Mouse (Mus musculus) kidney, adult 11 months (tissue): ENCODE results near the gene Dgke.
"Not testable (repeated sequence)": the region's sequence is repeated elsewhere in the genome, so short reads cannot be mapped to it uniquely, and the experiment has no call there.

Experiments
- DNase-seq: peaks from one replicate; pipeline ENCODE4 v3.0.0; 2022

Gene Dgke

GRCm38 (mm10) chr11:89073541-89073940, 6.9 kb upstream of the Dgke start, which contains the start of gene Gm525:
Gene Gm525 (plus strand): TSS chr11:89073841.
- no peak for DNase-seq

GRCm38 (mm10) chr11:89071522-89071921, 4.9 kb upstream of the Dgke start:
- DNase-seq = no peak

DNA sequence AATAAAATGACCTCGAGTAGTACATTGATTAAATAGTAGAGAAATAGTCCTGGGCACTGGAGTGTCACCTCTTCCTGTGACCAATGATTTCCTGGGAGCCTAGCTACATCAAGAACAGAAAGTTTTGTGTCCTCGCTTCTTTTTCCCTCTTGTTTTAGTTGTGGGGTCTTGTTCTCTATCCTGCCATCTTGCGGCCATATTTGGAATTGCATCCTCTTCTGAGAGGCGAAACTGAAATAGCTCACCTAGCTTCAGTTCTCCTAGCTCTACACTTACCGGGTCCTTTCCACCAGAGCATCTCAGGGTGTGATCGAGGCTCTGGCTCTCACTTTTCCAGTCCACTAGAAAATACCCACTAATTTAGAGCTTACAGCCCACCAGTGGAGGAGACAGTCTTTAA, 2.7 kb upstream of the Dgke start:
- peak; percentile 28 for DNase-seq

GRCm38 (mm10) chr11:89068649-89069048, 2.0 kb upstream of the Dgke start:
- peak; percentile 25 for DNase-seq

DNA sequence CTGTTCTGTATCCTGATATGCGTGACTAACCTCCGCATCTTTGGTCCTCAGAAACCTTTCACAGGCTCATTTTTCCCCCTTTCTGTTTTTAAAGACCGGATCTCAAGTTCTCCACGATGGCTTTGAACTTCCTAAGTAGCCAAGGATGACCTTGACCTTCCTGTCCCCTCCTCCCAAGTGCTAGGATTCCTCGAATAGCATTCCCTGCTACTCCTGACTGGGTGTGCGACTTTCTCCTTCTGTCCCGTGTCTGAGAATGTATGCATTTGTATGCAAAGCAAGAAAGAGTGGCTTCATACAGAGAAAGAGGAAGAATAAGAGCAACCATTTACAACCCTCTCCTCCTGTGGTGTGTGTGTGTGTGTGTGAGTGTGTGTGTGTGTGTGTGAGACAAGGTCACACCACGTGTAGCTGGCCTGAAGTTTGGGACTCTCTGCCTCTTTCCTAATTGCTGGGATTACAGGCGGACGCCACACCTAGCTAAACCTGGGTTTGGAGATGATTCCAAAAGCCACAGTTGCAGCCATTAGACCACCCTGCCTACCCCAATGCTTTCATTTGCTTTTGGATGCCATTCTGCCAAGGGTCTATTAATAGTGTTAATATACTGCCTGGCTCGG, 1.3 kb upstream of the Dgke start:
- no peak for DNase-seq

GRCm38 (mm10) chr11:89067301-89067822, 712 bp upstream of the Dgke start:
- DNase-seq = no peak

DNA sequence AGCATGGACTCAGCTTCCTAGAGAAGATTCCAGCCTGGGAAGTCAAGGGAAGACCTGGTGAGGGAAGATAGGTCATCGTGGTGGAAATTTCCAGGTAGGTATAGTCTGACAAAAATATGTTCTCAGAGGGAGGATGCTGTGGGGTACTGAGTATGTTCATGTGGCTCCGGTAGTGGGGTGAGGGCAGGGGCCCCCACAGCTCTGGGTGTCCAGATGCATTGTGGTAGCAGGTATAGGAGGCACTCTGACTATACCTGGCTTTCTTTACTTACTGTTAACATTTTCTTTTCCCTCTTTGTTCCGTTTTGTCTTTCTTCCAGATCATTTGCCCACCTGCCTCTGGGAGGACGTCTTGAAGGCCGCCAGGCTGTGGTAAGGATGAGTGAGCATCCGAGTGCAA, 524 bp downstream of the Dgke start:
- no peak for DNase-seq

- DNase-seq = no peak
These were observed 1.4 kb downstream of the Dgke start for GRCm38 (mm10) chr11:89065297-89065696.

GRCm38 (mm10) chr11:89064312-89064711, 2.3 kb downstream of the Dgke start:
- no peak for DNase-seq

DNA sequence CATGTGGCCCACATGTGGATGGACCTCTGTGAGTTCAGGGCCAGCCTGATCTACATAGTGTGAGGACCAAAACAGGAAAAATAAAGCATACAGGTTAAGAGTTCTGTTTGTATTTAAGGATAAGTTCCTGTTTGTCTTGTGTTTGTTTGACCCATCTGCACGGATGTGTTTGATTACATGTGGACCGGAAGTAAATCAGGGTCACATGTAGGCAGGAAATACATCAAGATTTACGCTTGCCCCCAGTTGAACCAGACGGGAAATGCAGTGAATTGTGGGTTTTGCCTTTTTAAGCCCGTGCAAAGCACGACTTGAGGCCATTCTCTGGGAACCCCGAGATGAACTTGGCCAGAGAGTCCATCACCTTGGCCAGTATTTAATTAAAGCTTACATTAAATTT, 5.3 kb downstream of the Dgke start:
- DNase-seq = peak; percentile 13

- peak; percentile 92 for DNase-seq
These were observed 6.1 kb downstream of the Dgke start for GRCm38 (mm10) chr11:89060423-89061089.

DNA sequence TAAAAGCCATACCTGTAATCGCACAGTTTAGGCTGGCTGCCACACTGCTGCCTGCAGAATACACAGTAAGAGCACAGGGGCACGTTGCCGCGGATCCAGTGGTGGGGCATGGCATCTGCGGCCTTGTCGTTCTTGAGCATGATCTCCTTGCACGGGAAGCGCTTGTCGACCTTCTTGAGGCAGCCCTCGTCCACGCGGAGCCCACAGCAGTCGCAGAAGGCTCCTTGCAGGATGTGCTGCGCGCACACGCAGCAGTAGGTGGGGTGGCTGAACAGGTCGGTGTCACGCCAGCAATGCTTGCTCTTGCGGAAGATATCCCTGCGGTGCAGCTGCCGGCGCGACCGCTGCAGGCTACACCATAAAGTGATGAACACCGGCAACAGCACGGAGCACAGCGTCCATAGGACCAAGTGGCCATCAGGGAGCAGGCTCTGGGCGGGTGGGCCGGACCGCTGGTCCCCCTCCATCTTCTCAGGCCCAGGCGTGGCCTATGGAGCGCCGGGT, 6.7 kb downstream of the Dgke start:
- DNase-seq = no peak

GRCm38 (mm10) chr11:89058515-89059270, 8.0 kb downstream of the Dgke start:
- no peak for DNase-seq

DNA sequence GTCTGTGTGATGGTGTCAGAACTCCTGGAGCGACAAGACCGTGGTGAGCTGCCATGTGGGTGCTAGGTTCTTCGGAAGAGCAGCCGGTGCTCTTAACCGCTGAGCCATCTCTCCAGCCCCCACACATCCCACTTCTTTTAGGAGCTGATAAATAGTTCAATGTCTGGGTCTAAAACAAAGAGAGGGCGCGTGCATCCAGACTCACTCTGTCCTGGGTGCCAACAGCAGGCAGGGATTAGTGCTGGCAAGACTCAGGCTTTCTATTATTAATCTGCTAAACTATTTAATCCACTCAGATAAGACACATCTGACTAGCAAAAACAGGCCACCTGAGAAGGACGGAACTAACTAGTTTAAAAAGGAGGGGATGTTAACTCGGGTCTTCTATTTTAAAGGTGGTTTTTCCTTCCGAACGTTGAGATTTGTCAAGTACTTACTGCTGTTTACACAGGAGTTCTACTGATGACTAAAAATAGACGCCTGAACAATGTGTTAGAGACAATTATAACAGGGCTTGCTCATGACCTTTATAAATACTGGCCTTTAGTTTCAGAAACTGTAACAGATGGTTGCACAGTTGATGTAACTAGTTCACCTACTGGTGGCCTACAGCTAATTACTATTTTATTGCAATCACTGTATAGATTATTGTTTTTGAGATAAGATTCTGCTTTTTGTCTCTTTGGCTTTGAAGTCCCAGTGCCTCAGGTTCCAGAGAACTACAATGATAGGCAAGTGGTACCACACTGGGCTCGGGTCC, 10.5 kb downstream of the Dgke start:
- no peak for DNase-seq

GRCm38 (mm10) chr11:89051767-89052166, 14.9 kb downstream of the Dgke start:
- no peak for DNase-seq

GRCm38 (mm10) chr11:89046021-89046420, 20.6 kb downstream of the Dgke start:
- DNase-seq = no peak

- not testable (repeated sequence) for DNase-seq
These were observed 21.1 kb downstream of the Dgke start for GRCm38 (mm10) chr11:89045501-89045900.

DNA sequence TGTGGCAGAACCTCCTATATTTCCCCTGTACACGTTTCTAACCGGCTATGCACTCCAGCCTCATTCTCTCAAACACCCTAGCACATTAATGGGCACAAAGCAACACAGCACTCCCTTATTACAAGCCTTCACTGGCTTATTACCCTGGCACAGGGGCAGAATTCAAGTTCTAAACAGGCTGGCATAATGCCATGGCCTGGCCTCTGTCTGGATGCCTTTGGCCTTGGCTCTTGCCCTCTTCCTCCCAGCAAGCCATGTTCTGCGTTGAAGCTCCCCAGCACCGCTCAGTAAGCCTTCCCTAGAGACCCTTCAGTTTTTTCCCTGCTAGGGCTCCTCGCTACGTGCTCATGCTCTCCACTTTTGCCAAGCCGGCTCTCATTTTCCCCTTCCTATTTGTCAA, 23.6 kb downstream of the Dgke start:
- no peak for DNase-seq

- DNase-seq = not testable (repeated sequence)
These were observed 25.6 kb downstream of the Dgke start for GRCm38 (mm10) chr11:89041073-89041472.

GRCm38 (mm10) chr11:89039325-89039724, 27.3 kb downstream of the Dgke start:
- DNase-seq = peak; percentile 33

DNA sequence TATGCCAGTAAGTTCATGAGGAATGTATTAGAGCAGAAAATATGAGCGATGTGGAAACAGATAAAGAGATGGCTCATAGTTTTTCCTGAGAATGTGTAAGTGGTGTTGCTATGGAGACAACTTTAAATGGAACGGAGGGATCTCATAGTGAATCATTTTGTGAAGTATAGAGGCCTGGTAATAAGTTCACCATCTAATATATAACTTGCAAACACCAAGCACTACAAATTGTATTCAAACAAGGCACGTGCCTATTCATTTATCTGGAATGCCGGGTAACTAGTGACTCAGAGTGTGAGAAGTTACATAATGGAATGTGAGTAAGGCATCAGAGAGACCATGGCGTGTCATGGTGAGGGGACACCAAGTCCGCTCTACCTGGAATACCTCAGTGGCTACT, 28.2 kb downstream of the Dgke start:
- no peak for DNase-seq

- no peak for DNase-seq
These were observed 31.1 kb downstream of the Dgke start for GRCm38 (mm10) chr11:89035552-89035951.

DNA sequence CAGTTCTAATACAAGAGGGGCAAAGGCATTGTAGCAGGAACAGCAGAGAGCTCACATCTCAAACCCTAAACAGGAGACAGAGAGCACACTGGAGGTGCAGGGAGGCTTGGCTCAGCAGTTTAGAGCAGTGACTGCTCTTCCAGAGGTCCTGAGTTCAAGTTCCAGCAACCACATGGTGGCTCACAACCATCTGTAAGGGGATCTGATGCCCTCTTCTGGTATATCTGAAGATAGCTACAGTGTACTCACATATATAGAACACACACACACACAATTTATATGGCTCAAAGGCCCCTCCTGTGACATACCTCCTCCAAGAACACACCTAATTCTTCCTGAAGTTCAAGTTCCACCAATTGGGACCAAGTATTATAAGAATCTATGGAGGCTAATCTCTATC, 32.1 kb downstream of the Dgke start:
- DNase-seq = no peak
